Mouse (Mus musculus): ENCODE measurements around the gene Rasgrf1.

GRCm38 (mm10) chr9:90027709-90028108, 118.0 kb downstream of the Rasgrf1 start:
- TF ChIP-seq ETS1 (IDR thresholded peaks at IDR 0.05; ENCODE audit: low read depth, low read length) (no peak), CTCF (IDR thresholded peaks at IDR 0.05 in 2 of 3, conservative IDR thresholded peaks at IDR 0.05 in 1 of 3; ENCODE audit: control insufficient read depth in 1 of 3, insufficient read depth in 1 of 3, low read depth in 2 of 3, low read length in 3 of 3, poor library complexity in 1 of 3, severe bottlenecking in 1 of 3) (peak; percentile 4 to 24 (median 13); a peak in 4 of 6 replicates), POLR2A (IDR thresholded peaks at IDR 0.05; ENCODE audit: control insufficient read depth in 1 of 2, insufficient read depth in 1 of 2, low read depth in 1 of 2, low read length in 2 of 2, poor library complexity in 1 of 2) (no peak), MAX (IDR thresholded peaks at IDR 0.05; ENCODE audit: low read length) (no peak), TCF12 (IDR thresholded peaks at IDR 0.05; ENCODE audit: low read depth, low read length) (no peak), CHD1 (IDR thresholded peaks at IDR 0.05; ENCODE audit: low read depth, low read length) (no peak), RAD21 (IDR thresholded peaks at IDR 0.05; ENCODE audit: low read depth, low read length) (no peak)
